Mouse (Mus musculus): Measurements from ENCODE around the gene Hoxc9.

- TF ChIP-seq CTCF (IDR thresholded peaks at IDR 0.05; ENCODE audit: insufficient read depth, low read depth, low read length) (no peak), POLR2A (IDR thresholded peaks at IDR 0.05; ENCODE audit: insufficient read depth, low read depth, low read length) (no peak)
Measured at GRCm38 (mm10) chr15:102950877-102951276, 25.4 kb upstream of the Hoxc9 start.
